ENCODE assay signal across 14 mouse cellular contexts in genomic region chr8:22382824-22383595, GRCm38 (mm10). TPM values are rescaled to one million over a fixed set of nuclear protein-coding genes. Genes with fewer than 3 reads are reported as not detected.
DNase-seq lines count a peak whose midpoint lies in the region; TF ChIP-seq lines count a peak whose summit lies in the region.
"Had no signal": no experiment of that assay in that cellular context is flagged by ENCODE, and none has a peak within 500 bp of the region (broad histone marks: within the 10 kb centered on the region; RNA-seq: fewer than 3 reads in every experiment).

No protein-coding gene starts in this region.

- 92% methylated on average over 19 of the region's 19 CpGs for WGBS in midbrain, embryonic 10.5 days

- no peaks in the 10 kb centered on the region for H3K27me3 ChIP-seq in CH12.LX (replicated peaks)
- H3K27me3 ChIP-seq in midbrain, embryonic 10.5 days (ENCODE audit: low read depth, poor library complexity, severe bottlenecking) = no peaks in the 10 kb centered on the region
- H3K27me3 ChIP-seq: embryonic facial prominence, embryonic 12.5 days; liver, embryonic 15.5 days had no signal

- peak; percentile 3; the same call in 1 of the 2 replicates for TF ChIP-seq RAD21 in CH12.LX (IDR thresholded peaks at IDR 0.05; ENCODE audit: low read depth, low read length)

- in situ Hi-C loops in CH12.LX (cut with MboI; ENCODE audit: low pct_ligation_motif_present, low pct_unique_long_range_greater_than_20kb, low sequenced_read_pairs) = loop anchor here (10.0 kb wide), 1 partner anchor 188 kb away; the partner anchor contains the start of gene Vps36

- H3K4me3 ChIP-seq in left cerebral cortex, adult 2 months = no peak overlapping the region
- no peak overlapping the region for H3K4me3 ChIP-seq in CH12.LX (replicated peaks in 1 of 3; ENCODE audit: low read depth in 2 of 3, low read length in 2 of 3, poor library complexity in 1 of 3)
- no peak overlapping the region for H3K4me3 ChIP-seq in midbrain, embryonic 10.5 days
- H3K4me3 ChIP-seq: embryonic facial prominence, embryonic 12.5 days; liver, embryonic 15.5 days; myocyte had no signal

- no peak for TF ChIP-seq POLR2A in CH12.LX (IDR thresholded peaks at IDR 0.05; ENCODE audit: low read depth, low read length)

- H3K79me2 ChIP-seq in CH12.LX (replicated peaks; ENCODE audit: control insufficient read depth, extremely low read depth, insufficient read depth, poor library complexity, severe bottlenecking) = no peaks in the 10 kb centered on the region

- H3K4me2 ChIP-seq in CH12.LX (ENCODE audit: insufficient read depth, low read depth, poor library complexity, severe bottlenecking) = no peak overlapping the region
- H3K4me2 ChIP-seq: embryonic facial prominence, embryonic 12.5 days; liver, embryonic 15.5 days had no signal

- no peaks in the 10 kb centered on the region for H3K9me3 ChIP-seq in CH12.LX (replicated peaks; ENCODE audit: low read length)
- no peaks in the 10 kb centered on the region for H3K9me3 ChIP-seq in midbrain, embryonic 10.5 days (replicated peaks)
- H3K9me3 ChIP-seq: embryonic facial prominence, embryonic 12.5 days; liver, embryonic 15.5 days had no signal

- intact Hi-C loops in left cerebral cortex, adult 2 months (cut with DNase I) = no loop called here
- intact Hi-C loops in left cerebral cortex, postnatal 36 days (cut with DNase I) = no loop called here

- TF ChIP-seq EP300 in CH12.LX (IDR thresholded peaks at IDR 0.05; ENCODE audit: low read length) = no peak

- peak; percentile 28 for TF ChIP-seq CTCF in left cerebral cortex, adult 2 months (IDR thresholded peaks at IDR 0.05)
- TF ChIP-seq CTCF in CH12.LX (conservative IDR thresholded peaks at IDR 0.05 in 1 of 2, IDR thresholded peaks at IDR 0.05 in 1 of 2; ENCODE audit: low read depth in 2 of 2, low read length in 2 of 2) = peak in 1 of 2 experiments; percentile 45; a peak in 2 of 4 replicates

- peak; percentile 77 for DNase-seq in heart, adult 11 months
- DNase-seq in heart, adult 9 months (ENCODE audit: low spot score in 2 of 2) = no peak
- DNase-seq in left cerebral cortex, adult 2 months (ENCODE audit: extremely low spot score in 1 of 2, low spot score in 2 of 2) = no peak
- no peak for DNase-seq in left cerebral cortex, postnatal 36 days (ENCODE audit: low spot score in 2 of 2)
- DNase-seq in CH12.LX (ENCODE audit: extremely low read depth) = no peak
- DNase-seq in brain, adult 2 months (ENCODE audit: low read depth, low spot score) = peak; percentile 48
- DNase-seq in cerebellum, postnatal 36 days = no peak
- no peak for DNase-seq in midbrain, embryonic 10.5 days (ENCODE audit: low spot score)
- DNase-seq: cerebellum, adult 2 months; heart, postnatal 4 days; kidney, adult 9 months had no signal

- dilution Hi-C loops in CH12.LX (cut with MboI; ENCODE audit: extremely low pct_ligation_motif_present, extremely low pct_unique_long_range_greater_than_20kb, low sequenced_read_pairs) = no loop called here

- H3K36me3 ChIP-seq in CH12.LX (replicated peaks in 1 of 2; ENCODE audit: control insufficient read depth in 1 of 2, insufficient read depth in 1 of 2, low read length in 1 of 2) = peaks cover 7 to 54% of the 10 kb centered on the region in 2 experiments
- peaks cover 59% of the 10 kb centered on the region for H3K36me3 ChIP-seq in midbrain, embryonic 10.5 days

- H3K4me1 ChIP-seq in CH12.LX (ENCODE audit: control insufficient read depth in 1 of 2, insufficient read depth in 2 of 2) = peaks cover 0 to 13% of the 10 kb centered on the region in 2 experiments; a peak in 2 of 4 replicates
- H3K4me1 ChIP-seq in midbrain, embryonic 10.5 days = no peaks in the 10 kb centered on the region
- H3K4me1 ChIP-seq: embryonic facial prominence, embryonic 12.5 days; liver, embryonic 15.5 days had no signal

- no peak overlapping the region for H3K9ac ChIP-seq in CH12.LX (ENCODE audit: insufficient read depth, low read depth)
- H3K9ac ChIP-seq: embryonic facial prominence, embryonic 12.5 days; liver, embryonic 15.5 days had no signal

- H3K27ac ChIP-seq in left cerebral cortex, adult 2 months = no peak overlapping the region
- no peak overlapping the region for H3K27ac ChIP-seq in CH12.LX (ENCODE audit: insufficient read depth, low read depth)
- H3K27ac ChIP-seq in midbrain, embryonic 10.5 days (replicated peaks) = no peak overlapping the region
- H3K27ac ChIP-seq: embryonic facial prominence, embryonic 12.5 days; liver, embryonic 15.5 days had no signal

TF ChIP-seq in CH12.LX, 34 proteins besides CTCF, POLR2A, EP300 and RAD21:
- no peak for TF ChIP-seq IRF4 (IDR thresholded peaks at IDR 0.05; ENCODE audit: low read depth, low read length)
- TF ChIP-seq ZMIZ1 (IDR thresholded peaks at IDR 0.05; ENCODE audit: low read depth, low read length) = no peak
- TF ChIP-seq SMC3 (IDR thresholded peaks at IDR 0.05; ENCODE audit: low read depth, low read length) = peak; percentile 13; the same call in 1 of the 2 replicates
- TF ChIP-seq ZNF384 (IDR thresholded peaks at IDR 0.05; ENCODE audit: low read depth, low read length) = no peak

RNA-seq across cellular contexts. Expression of gene Slc25a15, which starts 15.4 kb away (rescaled TPM):
- total RNA-seq in left cerebral cortex, adult 2 months (2021) = 10 to 100 TPM; 11.9 TPM
- 10 to 100 TPM; 11.7 to 12.7 TPM for total RNA-seq in left cerebral cortex, postnatal 36 days (2021)
- 10.3 and 12.1 TPM in 2 replicates for total RNA-seq in CH12.LX (2012; rRNA removed)
- 10.1 and 10.7 TPM in 2 replicates for total RNA-seq in CH12.LX (2014; rRNA removed)
- polyA plus RNA-seq in CH12.LX (2012; ENCODE audit: insufficient read length, low read depth) = 5.6 and 6.4 TPM in 2 replicates
- 16.4 and 17.5 TPM in 2 replicates for polyA plus RNA-seq in midbrain, embryonic 10.5 days (2016; fragmentation: Nextera tagmentation; extraction: Ambion mirVana)

RNA-seq across cellular contexts. Expression of gene Mrps31, which starts 28.2 kb away (rescaled TPM):
- total RNA-seq in left cerebral cortex, adult 2 months (2021) = 10 to 100 TPM; 20.0 to 26.5 TPM
- 10 to 100 TPM; 22.4 to 22.8 TPM for total RNA-seq in left cerebral cortex, postnatal 36 days (2021)
- total RNA-seq in CH12.LX (2012; rRNA removed) = 22.0 and 28.2 TPM in 2 replicates
- 53.7 and 67.4 TPM in 2 replicates for total RNA-seq in CH12.LX (2014; rRNA removed)
- polyA plus RNA-seq in CH12.LX (2012; ENCODE audit: insufficient read length, low read depth) = 30.0 and 31.1 TPM in 2 replicates
- 40.3 and 44.5 TPM in 2 replicates for polyA plus RNA-seq in midbrain, embryonic 10.5 days (2016; fragmentation: Nextera tagmentation; extraction: Ambion mirVana)

Comparison
In these comparisons a context has a peak if more than half of its experiments do, and no peak if none do; other contexts are left out.
1. DNase-seq: peak in heart, adult 11 months (single experiment) and brain, adult 2 months (single experiment); none in heart, adult 9 months (0 of 2), left cerebral cortex, adult 2 months (0 of 2), left cerebral cortex, postnatal 36 days (0 of 2), CH12.LX (single experiment), cerebellum, postnatal 36 days (0 of 2) and midbrain, embryonic 10.5 days (single experiment).